Mouse (Mus musculus): ENCODE measurements around the gene Hdac7. TPM values are rescaled to one million over a fixed set of nuclear protein-coding genes. Genes with fewer than 3 reads are reported as not detected.

Hdac7 gene
- polyA plus RNA-seq, 1 experiment from 2014 or later = 7.8 TPM

DNA sequence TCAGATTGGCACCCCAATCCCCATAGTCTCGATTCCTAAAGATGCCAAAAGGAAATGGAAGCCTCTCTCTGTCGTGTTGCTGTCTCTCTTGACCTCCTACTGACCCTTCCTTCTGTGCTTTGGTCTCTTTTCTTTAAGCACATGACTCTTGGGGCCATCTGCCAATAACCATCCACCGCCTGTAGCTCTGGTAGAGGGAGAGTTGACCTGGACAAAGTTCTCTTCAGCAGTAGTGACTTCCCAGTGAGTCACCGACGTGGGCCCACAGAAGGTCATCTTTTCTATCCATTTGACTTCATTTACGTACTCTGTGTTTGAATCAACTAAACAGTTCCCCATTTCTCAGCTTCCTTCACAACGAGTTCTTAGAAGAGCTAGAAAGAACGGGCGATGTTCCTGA is 36.1 kb upstream of the Hdac7 start:
- no peak for TF ChIP-seq CTCF (IDR thresholded peaks at IDR 0.05; ENCODE audit: low read depth)
- H3K27ac ChIP-seq (ENCODE audit: low read depth, low read length) = no peak overlapping the region; the same call in 1 of the 2 replicates
- 45% methylated on average over 9 of the region's 9 CpGs for WGBS

DNA sequence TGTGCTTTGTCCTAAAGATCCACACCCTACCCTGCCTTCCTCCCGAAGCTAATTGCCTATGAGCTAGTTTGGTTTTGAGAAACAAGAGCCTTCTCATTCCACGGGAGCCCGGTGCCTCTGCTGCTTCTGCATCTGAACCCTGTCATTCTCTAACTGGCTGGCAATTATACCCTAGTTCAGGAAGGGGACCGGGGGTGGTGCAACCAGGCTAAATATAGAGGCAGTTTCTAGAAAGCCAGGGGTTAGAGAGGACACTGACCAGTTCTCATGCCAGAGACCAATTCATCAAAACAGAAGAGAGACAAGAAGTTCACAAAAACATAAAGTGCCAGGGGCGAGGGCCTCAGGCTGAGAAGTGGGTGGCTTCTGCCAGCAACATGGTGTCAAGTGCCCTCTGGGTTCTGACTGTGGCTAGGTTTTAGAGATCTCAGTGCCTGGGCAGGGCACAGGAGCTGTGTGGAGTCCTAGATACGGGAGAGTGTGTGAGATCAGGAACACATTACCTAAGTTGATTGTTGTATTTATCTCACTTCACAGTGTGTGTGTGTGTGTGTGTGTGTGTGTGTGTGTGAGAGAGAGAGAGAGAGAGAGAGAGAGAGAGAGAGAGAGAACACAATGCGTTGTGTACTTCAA is 34.5 kb upstream of the Hdac7 start:
- H3K4me3 ChIP-seq (ENCODE audit: low read depth, low read length) = no peak overlapping the region
- H3K4me1 ChIP-seq (replicated peaks; ENCODE audit: control insufficient read depth, insufficient read depth, low read length) = 0 out of 2 replicates have a peak, but pooled peaks cover 4% of the 10 kb centered on the region
- no peaks in the 10 kb centered on the region for H3K27me3 ChIP-seq (replicated peaks; ENCODE audit: control insufficient read depth, insufficient read depth, low read length)
- no peak overlapping the region for H3K9ac ChIP-seq (ENCODE audit: low read depth, low read length)
- H3K4me2 ChIP-seq (replicated peaks; ENCODE audit: low read depth) = no peak overlapping the region
- WGBS = 67% methylated on average over 7 of the region's 7 CpGs
- H3K27ac ChIP-seq (ENCODE audit: low read depth, low read length) = no peak overlapping the region
- ATAC-seq = no peak
- no peak for TF ChIP-seq CTCF (IDR thresholded peaks at IDR 0.05; ENCODE audit: low read depth)
- peaks cover 9% of the 10 kb centered on the region; the same call in 1 of the 2 replicates for H3K36me3 ChIP-seq (ENCODE audit: control insufficient read depth, insufficient read depth)
- no peaks in the 10 kb centered on the region for H3K9me3 ChIP-seq (ENCODE audit: control insufficient read depth)

More for the DNA sequence above, 36.1 kb upstream of the Hdac7 start:
- 0 out of 2 replicates have a peak, but pooled peaks cover 4% of the 10 kb centered on the region for H3K4me1 ChIP-seq (replicated peaks; ENCODE audit: control insufficient read depth, insufficient read depth, low read length)
- no peaks in the 10 kb centered on the region for H3K9me3 ChIP-seq (ENCODE audit: control insufficient read depth)
- H3K9ac ChIP-seq (ENCODE audit: low read depth, low read length) = no peak overlapping the region
- H3K36me3 ChIP-seq (ENCODE audit: control insufficient read depth, insufficient read depth) = peaks cover 9% of the 10 kb centered on the region; the same call in 1 of the 2 replicates
- no peak overlapping the region for H3K4me2 ChIP-seq (replicated peaks; ENCODE audit: low read depth)
- no peaks in the 10 kb centered on the region for H3K27me3 ChIP-seq (replicated peaks; ENCODE audit: control insufficient read depth, insufficient read depth, low read length)
- no peak overlapping the region for H3K4me3 ChIP-seq (ENCODE audit: low read depth, low read length)
- peak; percentile 61 for ATAC-seq

GRCm38 (mm10) chr15:97875784-97876183 is 31.5 kb upstream of the Hdac7 start:
- no peak for ATAC-seq
- Histone ChIP-seq H3K27me3 (replicated peaks; ENCODE audit: control insufficient read depth, insufficient read depth, low read length) (no peaks in the 10 kb centered on the region), H3K9me3 (ENCODE audit: control insufficient read depth) (no peaks in the 10 kb centered on the region), H3K4me2 (replicated peaks; ENCODE audit: low read depth) (no peak overlapping the region), H3K9ac (ENCODE audit: low read depth, low read length) (no peak overlapping the region), H3K36me3 (ENCODE audit: control insufficient read depth, insufficient read depth) (peaks cover 9% of the 10 kb centered on the region; the same call in 1 of the 2 replicates), H3K4me3 (ENCODE audit: low read depth, low read length) (no peak overlapping the region), H3K4me1 (replicated peaks; ENCODE audit: control insufficient read depth, insufficient read depth, low read length) (no peaks in the 10 kb centered on the region), H3K27ac (ENCODE audit: low read depth, low read length) (no peak overlapping the region)
- no peak for TF ChIP-seq CTCF (IDR thresholded peaks at IDR 0.05; ENCODE audit: low read depth)
- 82% methylated on average over 8 of the region's 8 CpGs for WGBS

- H3K27ac ChIP-seq (ENCODE audit: low read depth, low read length) = no peak overlapping the region
- no peaks in the 10 kb centered on the region for H3K4me1 ChIP-seq (replicated peaks; ENCODE audit: control insufficient read depth, insufficient read depth, low read length)
- no peaks in the 10 kb centered on the region for H3K27me3 ChIP-seq (replicated peaks; ENCODE audit: control insufficient read depth, insufficient read depth, low read length)
- no peak overlapping the region for H3K9ac ChIP-seq (ENCODE audit: low read depth, low read length)
- no peak overlapping the region for H3K4me2 ChIP-seq (replicated peaks; ENCODE audit: low read depth)
- no peak for ATAC-seq
- H3K4me3 ChIP-seq (ENCODE audit: low read depth, low read length) = no peak overlapping the region
- peaks cover 13% of the 10 kb centered on the region; the same call in 1 of the 2 replicates for H3K36me3 ChIP-seq (ENCODE audit: control insufficient read depth, insufficient read depth)
- 65% methylated on average over 9 of the region's 9 CpGs for WGBS
- H3K9me3 ChIP-seq (ENCODE audit: control insufficient read depth) = no peaks in the 10 kb centered on the region
- TF ChIP-seq CTCF (IDR thresholded peaks at IDR 0.05; ENCODE audit: low read depth) = no peak
Measured at GRCm38 (mm10) chr15:97873717-97874116, 29.4 kb upstream of the Hdac7 start.

GRCm38 (mm10) chr15:97872161-97872560 is 27.9 kb upstream of the Hdac7 start:
- 95% methylated on average over 8 of the region's 8 CpGs for WGBS
- Histone ChIP-seq H3K9me3 (ENCODE audit: control insufficient read depth) (no peaks in the 10 kb centered on the region), H3K4me1 (replicated peaks; ENCODE audit: control insufficient read depth, insufficient read depth, low read length) (no peaks in the 10 kb centered on the region), H3K4me3 (ENCODE audit: low read depth, low read length) (no peak overlapping the region), H3K4me2 (replicated peaks; ENCODE audit: low read depth) (no peak overlapping the region), H3K27me3 (replicated peaks; ENCODE audit: control insufficient read depth, insufficient read depth, low read length) (no peaks in the 10 kb centered on the region), H3K9ac (ENCODE audit: low read depth, low read length) (no peak overlapping the region), H3K27ac (ENCODE audit: low read depth, low read length) (no peak overlapping the region), H3K36me3 (ENCODE audit: control insufficient read depth, insufficient read depth) (peaks cover 15% of the 10 kb centered on the region; the same call in 1 of the 2 replicates)
- TF ChIP-seq CTCF (IDR thresholded peaks at IDR 0.05; ENCODE audit: low read depth) = no peak
- ATAC-seq = no peak

DNA sequence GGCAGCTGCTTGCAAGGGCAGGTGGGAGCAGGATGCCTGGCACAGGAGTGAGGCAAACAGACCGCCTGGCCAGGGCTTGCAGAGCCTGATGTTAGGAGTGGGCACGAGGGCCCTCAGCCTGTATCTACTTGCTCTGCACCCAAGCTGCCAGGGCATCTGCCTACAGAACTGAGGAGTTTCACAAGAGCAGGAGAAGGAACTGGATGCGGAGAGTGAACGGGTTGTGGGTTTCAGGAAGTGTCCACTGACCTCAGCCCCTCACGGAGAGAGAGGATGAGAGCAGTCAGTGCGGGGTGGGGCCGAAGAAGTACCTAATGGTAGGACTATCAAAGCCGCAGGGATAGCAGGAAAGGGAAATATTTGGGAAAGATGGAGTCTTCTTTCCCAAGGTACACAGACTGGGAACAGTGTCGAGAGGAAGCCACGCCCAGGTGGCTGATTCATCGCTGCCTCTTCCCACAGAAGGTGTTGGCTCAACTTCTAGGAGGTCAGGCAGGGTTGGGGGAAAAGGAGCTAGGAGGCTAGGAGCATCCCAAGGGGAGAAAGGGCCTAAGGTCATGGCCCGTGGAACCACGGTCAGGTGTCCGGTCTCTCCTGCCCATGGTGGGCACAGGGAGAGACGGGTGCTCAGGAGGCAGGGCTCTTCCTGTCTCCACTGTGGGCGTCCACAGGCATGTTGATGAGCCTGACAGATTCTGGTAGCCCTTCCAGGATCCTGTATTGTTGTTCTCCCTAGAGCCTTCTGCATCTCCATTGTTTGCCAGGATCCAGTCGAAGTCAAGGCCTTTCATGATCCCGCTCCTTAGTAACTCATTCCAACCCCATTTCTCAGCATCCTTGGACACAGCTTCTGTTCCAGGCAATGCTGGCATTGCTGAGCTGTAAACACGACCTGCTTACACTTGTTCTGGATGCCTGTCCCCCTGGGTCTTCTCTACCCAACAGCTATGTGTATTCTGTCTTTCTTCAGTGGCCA is 27.0 kb upstream of the Hdac7 start:
- Histone ChIP-seq H3K4me1 (replicated peaks; ENCODE audit: control insufficient read depth, insufficient read depth, low read length) (no peaks in the 10 kb centered on the region), H3K9ac (ENCODE audit: low read depth, low read length) (no peak overlapping the region), H3K27me3 (replicated peaks; ENCODE audit: control insufficient read depth, insufficient read depth, low read length) (no peaks in the 10 kb centered on the region), H3K27ac (ENCODE audit: low read depth, low read length) (no peak overlapping the region), H3K4me3 (ENCODE audit: low read depth, low read length) (no peak overlapping the region), H3K36me3 (ENCODE audit: control insufficient read depth, insufficient read depth) (peaks cover 20% of the 10 kb centered on the region), H3K4me2 (replicated peaks; ENCODE audit: low read depth) (no peak overlapping the region), H3K9me3 (ENCODE audit: control insufficient read depth) (peaks cover 4% of the 10 kb centered on the region; the same call in 1 of the 2 replicates)
- WGBS = 77% methylated on average over 19 of the region's 19 CpGs
- no peak for TF ChIP-seq CTCF (IDR thresholded peaks at IDR 0.05; ENCODE audit: low read depth)
- ATAC-seq = no peak
